Mouse (Mus musculus) brain, embryonic 14.5 days (tissue): ENCODE data around the gene St8sia1. TPM values are rescaled to one million over a fixed set of nuclear protein-coding genes. Genes with fewer than 3 reads are reported as not detected.

ENCODE experiments used
- DNase-seq: peaks from one replicate; pipeline ENCODE4 v3.0.0-alpha.2; 2011; ENCODE audit warnings: low read depth
- CTCF ChIP-seq: fragments of 200-500 bp; IDR thresholded peaks from 2 replicates; pipeline ENCODE4 v1.5.1; 2012; ENCODE audit warnings: inconsistent platforms, mild to moderate bottlenecking, moderate library complexity, borderline replicate concordance; ENCODE audit not compliant: insufficient read depth, insufficient read length; ENCODE audit errors: extremely low read depth
- POLR2A ChIP-seq: fragments of 200-500 bp; IDR thresholded peaks from 2 replicates; pipeline ENCODE4 v1.6.1; 2012; ENCODE audit warnings: mild to moderate bottlenecking, inconsistent platforms, borderline replicate concordance; ENCODE audit not compliant: poor library complexity, insufficient read depth, insufficient read length, severe bottlenecking; ENCODE audit errors: extremely low read depth
- polyA plus RNA-seq: library from polyadenylated mRNA; depleted of rRNA; stranded (reverse); fragments of >200 nt; gene quantifications from 2 replicates; pipeline ENCODE4 v1.2.3, GENCODE M21; 2012

St8sia1 gene
- polyA plus RNA-seq, 1 experiment: 20.6 TPM

GRCm38 (mm10) chr6:142858937-142859336 lies 105.3 kb downstream of the St8sia1 start:
- DNase-seq: no peak
- TF ChIP-seq CTCF (peak; percentile 58; the same call in 1 of the 2 replicates), POLR2A (no peak)

DNA sequence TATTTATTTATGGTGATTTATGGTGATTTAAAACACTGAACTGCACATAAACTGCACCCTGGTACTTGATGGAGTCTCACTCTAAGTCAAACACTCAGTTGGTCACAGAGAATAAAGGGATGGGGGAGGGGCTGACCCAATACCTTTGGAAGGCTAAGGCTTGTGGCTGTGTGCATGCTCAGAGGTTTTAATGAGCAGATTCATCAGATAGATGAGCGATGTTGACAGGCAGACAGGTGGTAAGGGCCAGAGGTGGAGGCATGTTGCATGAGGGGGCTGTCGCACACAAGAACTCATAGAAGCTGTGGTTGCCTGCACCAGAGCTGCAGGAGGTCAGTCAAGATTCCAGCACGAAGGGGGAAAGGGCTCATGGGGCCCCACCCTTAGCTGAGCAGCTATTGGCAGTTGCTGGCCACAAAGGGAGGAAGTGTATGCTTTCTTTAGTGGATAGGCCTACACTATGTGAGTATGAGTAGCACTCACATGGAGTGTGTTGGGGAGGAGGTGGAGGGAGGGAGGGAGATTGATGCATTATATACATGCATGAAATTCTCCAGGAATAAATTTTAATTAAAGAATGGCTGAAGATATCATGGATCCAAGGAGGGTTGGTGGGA lies 107.9 kb downstream of the St8sia1 start:
- TF ChIP-seq CTCF (no peak), POLR2A (no peak)
- peak; percentile 56 for DNase-seq

GRCm38 (mm10) chr6:142855761-142856160 lies 108.5 kb downstream of the St8sia1 start:
- TF ChIP-seq CTCF: no peak
- TF ChIP-seq POLR2A: no peak
- no peak for DNase-seq

DNA sequence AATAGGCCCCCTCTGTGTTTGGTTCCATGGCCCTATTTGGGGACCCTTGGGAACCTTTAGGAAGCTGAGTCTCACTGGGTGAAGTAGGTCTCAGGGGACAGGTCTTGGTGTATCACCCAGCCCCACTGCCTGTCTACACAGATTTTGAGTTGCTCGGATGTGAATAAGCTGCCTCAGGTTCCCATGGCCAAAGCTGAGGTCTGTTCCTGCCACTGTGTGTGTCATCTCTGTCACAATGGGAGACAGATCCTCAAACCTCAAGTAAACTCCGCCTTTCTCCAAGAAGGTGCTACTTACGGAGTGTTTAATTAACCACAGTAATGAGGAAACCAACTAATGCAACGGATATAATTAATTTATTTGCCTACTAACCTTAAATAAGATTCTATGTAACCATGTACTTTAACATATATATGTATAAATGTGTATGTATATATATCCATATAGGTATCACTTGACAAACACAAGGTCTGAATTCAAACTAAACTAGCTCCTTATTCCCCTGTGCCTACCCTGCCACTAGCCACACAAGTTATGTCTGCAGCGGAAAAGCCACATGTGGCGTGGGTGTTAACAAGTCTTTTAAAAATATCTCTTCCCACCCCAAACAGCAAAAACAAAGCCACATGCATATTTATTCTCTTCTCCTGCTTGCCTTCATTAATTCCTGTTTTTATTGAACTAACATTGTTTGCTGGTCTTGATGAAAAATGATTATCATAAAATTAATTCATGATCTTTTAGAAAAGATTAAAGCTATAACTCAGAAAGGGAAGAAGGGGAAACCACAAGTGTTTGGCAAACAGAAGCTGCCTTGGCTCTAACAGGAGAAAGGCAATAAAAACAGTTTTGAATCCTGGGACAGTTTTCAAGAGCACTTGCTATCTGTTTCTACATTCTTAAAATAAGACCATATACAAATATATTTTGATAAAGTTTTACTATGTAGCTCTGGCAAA lies 111.6 kb downstream of the St8sia1 start:
- no peak for DNase-seq
- TF ChIP-seq CTCF (no peak), POLR2A (no peak)

GRCm38 (mm10) chr6:142850436-142850835 lies 113.8 kb downstream of the St8sia1 start:
- TF ChIP-seq POLR2A: no peak
- TF ChIP-seq CTCF: no peak
- DNase-seq: no peak

GRCm38 (mm10) chr6:142849326-142849725 lies 114.9 kb downstream of the St8sia1 start:
- no peak for DNase-seq
- no peak for TF ChIP-seq CTCF
- no peak for TF ChIP-seq POLR2A

DNA sequence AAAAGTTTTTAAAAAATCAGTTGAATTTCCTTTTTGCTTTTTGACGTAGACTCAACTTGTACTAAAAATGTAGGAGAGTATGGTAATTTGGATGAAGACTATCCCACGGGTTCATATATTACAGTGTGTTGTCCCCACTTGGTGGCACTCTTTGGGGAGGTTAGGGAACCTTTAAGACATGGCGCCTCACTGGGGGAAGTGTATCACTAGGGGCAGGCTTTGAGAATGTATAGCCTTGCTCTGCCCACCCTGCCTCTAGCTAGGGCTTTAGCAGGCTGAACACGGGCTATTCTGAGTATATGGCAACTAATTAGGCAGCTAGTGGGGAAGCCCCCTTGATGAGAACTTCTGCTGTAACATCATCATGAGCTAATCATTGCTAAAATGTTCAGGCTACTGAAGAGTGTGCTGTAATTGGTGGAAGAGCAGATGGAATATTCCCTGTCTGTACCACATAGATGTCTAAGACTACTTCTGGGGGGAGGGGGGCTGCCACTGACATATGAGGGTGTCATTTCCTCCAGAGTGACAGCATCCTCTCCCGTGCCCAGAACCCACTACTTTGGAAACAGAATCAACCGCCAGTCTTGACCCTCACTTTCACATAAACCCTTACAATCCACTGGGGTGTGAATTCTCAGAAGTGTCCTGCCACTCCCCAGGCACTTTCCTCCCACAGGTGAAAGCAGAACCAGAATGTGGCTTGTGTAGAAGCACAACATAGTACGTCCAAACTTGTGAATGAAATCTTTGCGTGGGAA lies 116.2 kb downstream of the St8sia1 start:
- TF ChIP-seq POLR2A (no peak), CTCF (no peak)
- DNase-seq: no peak

DNA sequence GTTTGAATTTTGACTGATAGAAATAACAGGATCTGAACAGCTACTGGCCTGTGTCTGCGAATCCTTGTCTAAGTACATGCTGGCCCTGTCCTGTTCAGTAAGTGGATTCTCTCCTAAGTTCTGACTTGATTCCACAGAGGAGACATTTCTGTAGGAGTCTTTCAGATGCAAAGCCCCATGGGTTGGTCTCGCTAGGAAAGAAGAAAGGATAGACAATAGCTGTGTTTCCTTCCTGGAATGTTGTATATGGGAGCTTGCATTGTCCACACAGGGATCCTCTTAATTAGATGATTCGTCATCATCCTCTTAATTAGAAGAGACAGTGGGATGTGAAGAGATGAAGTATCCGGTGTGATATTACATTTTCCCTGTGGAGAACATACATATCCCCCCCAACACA lies 117.4 kb downstream of the St8sia1 start:
- TF ChIP-seq POLR2A: no peak
- no peak for TF ChIP-seq CTCF
- DNase-seq: no peak

GRCm38 (mm10) chr6:142845066-142845465 lies 119.2 kb downstream of the St8sia1 start:
- no peak for DNase-seq
- no peak for TF ChIP-seq CTCF
- TF ChIP-seq POLR2A: no peak

DNA sequence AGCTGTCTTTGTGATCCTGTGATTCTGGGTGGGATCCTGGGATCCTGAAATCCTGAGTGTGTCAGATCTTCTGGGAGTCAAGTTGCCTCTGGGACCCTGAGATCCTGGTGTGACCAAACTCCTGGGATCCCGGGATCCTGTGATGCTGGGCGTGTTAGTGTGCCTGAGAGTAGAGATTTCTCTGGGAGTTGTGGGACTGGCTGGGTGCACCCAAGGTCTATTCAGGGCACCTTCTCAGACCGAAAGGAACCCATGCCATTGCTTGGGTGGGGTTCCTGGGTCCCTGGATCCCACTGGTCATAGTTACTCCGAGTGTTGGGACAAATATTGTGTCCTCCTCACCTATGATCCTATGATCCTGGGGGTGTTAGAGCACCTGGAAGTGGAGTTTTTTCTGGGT lies 120.2 kb downstream of the St8sia1 start:
- no peak for DNase-seq
- TF ChIP-seq POLR2A (no peak), CTCF (no peak)

DNA sequence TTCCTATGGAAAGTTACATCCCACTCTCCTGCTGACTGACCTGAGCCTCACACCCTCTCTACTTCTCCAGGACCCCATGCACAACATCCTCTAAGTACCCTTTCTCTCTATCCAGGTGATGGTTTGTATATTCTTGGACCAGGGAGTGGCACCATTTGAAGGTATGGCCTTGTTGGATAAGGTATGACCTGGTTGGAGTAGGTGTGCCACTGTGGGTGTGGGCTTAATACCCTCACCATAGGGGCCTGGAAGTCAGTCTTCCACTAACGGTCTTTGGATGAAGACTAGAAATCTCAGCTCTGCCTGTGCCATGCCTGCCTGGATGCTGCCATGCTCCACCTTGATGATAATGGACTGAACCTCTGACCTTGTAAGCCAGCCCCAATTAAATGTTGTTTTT lies 125.8 kb downstream of the St8sia1 start:
- TF ChIP-seq CTCF (no peak), POLR2A (no peak)

More for the DNA sequence above, 125.8 kb downstream of the St8sia1 start:
- DNase-seq: no peak
